Mouse (Mus musculus): ENCODE data around the gene Ube2q1.

- no peak for TF ChIP-seq CTCF (IDR thresholded peaks at IDR 0.05; ENCODE audit: borderline replicate concordance, extremely low read depth, insufficient read depth, insufficient read length)
- no peak for TF ChIP-seq POLR2A (IDR thresholded peaks at IDR 0.05; ENCODE audit: borderline replicate concordance, extremely low read depth, insufficient read depth, insufficient read length, poor library complexity, severe bottlenecking)
Measured at GRCm38 (mm10) chr3:89802876-89803275, 29.5 kb downstream of the Ube2q1 start.
